ENCODE assay signal across 21 mouse cellular contexts in genomic region chr6:72752824-72753223, GRCm38 (mm10). TPM values are rescaled to one million over a fixed set of nuclear protein-coding genes. Genes with fewer than 3 reads are reported as not detected.
DNase-seq lines count a peak whose midpoint lies in the region; ATAC-seq and TF ChIP-seq lines count a peak whose summit lies in the region.
"Had no signal": no experiment of that assay in that cellular context is flagged by ENCODE, and none has a peak within 500 bp of the region (broad histone marks: within the 10 kb centered on the region; RNA-seq: fewer than 3 reads in every experiment).

No protein-coding gene starts in this region.

- no peak for DNase-seq in heart, embryonic 10.5 days (ENCODE audit: low spot score)
- no peak for DNase-seq in heart, postnatal 4 days
- DNase-seq in liver, adult 2 months (ENCODE audit: extremely low read depth, low read depth, low spot score) = no peak
- DNase-seq in limb, embryonic 10.5 days (ENCODE audit: low spot score) = no peak
- no peak for DNase-seq in lung, postnatal 4 days
- no peak for DNase-seq in lung, postnatal 0 days (ENCODE audit: low spot score)
- DNase-seq: cerebellum, adult 9-10 months; heart, postnatal 14 days; layer of hippocampus, adult 9-11 months; lung, postnatal 10 days; right cerebral cortex, postnatal 25 days; thymus, postnatal 4 days had no signal

- 0 out of 2 replicates have a peak overlapping the region, but pooled peaks have one; percentile 3 for H3K27ac ChIP-seq in heart, embryonic 10.5 days
- H3K27ac ChIP-seq in liver, adult 2 months (replicated peaks; ENCODE audit: insufficient read depth, low read depth, low read length) = peak overlapping the region; percentile 27; the same call in 1 of the 2 replicates
- H3K27ac ChIP-seq in liver, embryonic 12.5 days = no peak overlapping the region
- H3K27ac ChIP-seq in limb, embryonic 10.5 days = 0 out of 2 replicates have a peak overlapping the region, but pooled peaks have one; percentile 1
- no peak overlapping the region for H3K27ac ChIP-seq in lung, postnatal 0 days (ENCODE audit: low read length)
- H3K27ac ChIP-seq: embryonic facial prominence, embryonic 12.5 days; hindbrain, embryonic 15.5 days; liver, embryonic 14.5 days had no signal

- H3K4me1 ChIP-seq in heart, embryonic 10.5 days = peaks cover 48% of the 10 kb centered on the region
- peaks cover 4% of the 10 kb centered on the region for H3K4me1 ChIP-seq in liver, adult 2 months (ENCODE audit: control insufficient read depth, insufficient read depth, low read length)
- peaks cover 25% of the 10 kb centered on the region; the same call in 1 of the 2 replicates for H3K4me1 ChIP-seq in liver, embryonic 12.5 days
- peaks cover 64% of the 10 kb centered on the region for H3K4me1 ChIP-seq in limb, embryonic 10.5 days
- peaks cover 13% of the 10 kb centered on the region for H3K4me1 ChIP-seq in lung, postnatal 0 days (ENCODE audit: insufficient read depth, low read depth, low read length)

- TF ChIP-seq POLR2A in liver, adult 2 months (IDR thresholded peaks at IDR 0.05; ENCODE audit: extremely low read depth, insufficient read depth, low read length) = no peak

- no peaks in the 10 kb centered on the region for H3K27me3 ChIP-seq in heart, embryonic 10.5 days (ENCODE audit: insufficient read depth, poor library complexity, severe bottlenecking)
- H3K27me3 ChIP-seq in liver, adult 2 months (ENCODE audit: control insufficient read depth, insufficient read depth, low read length) = no peaks in the 10 kb centered on the region
- 0 out of 2 replicates have a peak, but pooled peaks cover 13% of the 10 kb centered on the region for H3K27me3 ChIP-seq in liver, embryonic 12.5 days (replicated peaks)
- H3K27me3 ChIP-seq in limb, embryonic 10.5 days (ENCODE audit: low read depth, poor library complexity, severe bottlenecking) = no peaks in the 10 kb centered on the region
- no peaks in the 10 kb centered on the region for H3K27me3 ChIP-seq in lung, postnatal 0 days (replicated peaks; ENCODE audit: insufficient read depth, low read length)
- H3K27me3 ChIP-seq: embryonic facial prominence, embryonic 12.5 days; heart, embryonic 12.5 days; hindbrain, embryonic 15.5 days had no signal

- H3K36me3 ChIP-seq in heart, embryonic 10.5 days = no peaks in the 10 kb centered on the region
- no peaks in the 10 kb centered on the region for H3K36me3 ChIP-seq in liver, adult 2 months (ENCODE audit: control insufficient read depth, insufficient read depth, low read length)
- H3K36me3 ChIP-seq in liver, embryonic 12.5 days = no peaks in the 10 kb centered on the region
- peaks cover 23% of the 10 kb centered on the region for H3K36me3 ChIP-seq in limb, embryonic 10.5 days
- no peaks in the 10 kb centered on the region for H3K36me3 ChIP-seq in lung, postnatal 0 days (ENCODE audit: insufficient read depth, low read length)
- H3K36me3 ChIP-seq: embryonic facial prominence, embryonic 12.5 days; heart, embryonic 12.5 days; hindbrain, embryonic 15.5 days had no signal

- peaks cover 16% of the 10 kb centered on the region; the same call in 1 of the 2 replicates for H3K79me2 ChIP-seq in liver, adult 2 months (ENCODE audit: control insufficient read depth, insufficient read depth, low read length)

- WGBS in heart, embryonic 10.5 days = 76% methylated on average over 15 of the region's 15 CpGs
- WGBS in liver, adult 2 months = 68% methylated on average over 15 of the region's 15 CpGs
- whole genome bisulfite sequencing in liver, embryonic 12.5 days (ENCODE audit: insufficient replicate concordance) = 46% methylated on average over 15 of the region's 15 CpGs
- WGBS in limb, embryonic 10.5 days = 88% methylated on average over 15 of the region's 15 CpGs
- 77% methylated on average over 15 of the region's 15 CpGs for WGBS in lung, postnatal 0 days

- H3K4me2 ChIP-seq in liver, embryonic 12.5 days = no peak overlapping the region
- no peak overlapping the region for H3K4me2 ChIP-seq in lung, postnatal 0 days (replicated peaks; ENCODE audit: low read depth, low read length)
- H3K4me2 ChIP-seq: embryonic facial prominence, embryonic 12.5 days; heart, embryonic 12.5 days; hindbrain, embryonic 15.5 days had no signal

- H3K4me3 ChIP-seq in heart, embryonic 10.5 days = no peak overlapping the region
- H3K4me3 ChIP-seq in liver, adult 2 months (ENCODE audit: insufficient read depth, low read depth, low read length) = no peak overlapping the region
- no peak overlapping the region for H3K4me3 ChIP-seq in liver, embryonic 12.5 days
- no peak overlapping the region for H3K4me3 ChIP-seq in limb, embryonic 10.5 days
- H3K4me3 ChIP-seq in lung, postnatal 0 days (ENCODE audit: low read depth, low read length) = no peak overlapping the region
- H3K4me3 ChIP-seq: embryonic facial prominence, embryonic 12.5 days; heart, embryonic 12.5 days; hindbrain, embryonic 15.5 days had no signal

- TF ChIP-seq CTCF in liver, adult 2 months (IDR thresholded peaks at IDR 0.05; ENCODE audit: low read depth, low read length) = no peak
- TF ChIP-seq CTCF in lung, postnatal 0 days (IDR thresholded peaks at IDR 0.05) = no peak

- no peak overlapping the region for H3K9ac ChIP-seq in liver, adult 2 months (ENCODE audit: low read depth, low read length)
- H3K9ac ChIP-seq in liver, embryonic 12.5 days = no peak overlapping the region
- H3K9ac ChIP-seq in lung, postnatal 0 days (replicated peaks; ENCODE audit: low read depth) = no peak overlapping the region
- H3K9ac ChIP-seq: embryonic facial prominence, embryonic 12.5 days; heart, embryonic 12.5 days; hindbrain, embryonic 15.5 days; liver, embryonic 14.5 days had no signal

- TF ChIP-seq EP300 in lung, postnatal 0 days (IDR thresholded peaks at IDR 0.05) = no peak

- H3K9me3 ChIP-seq in heart, embryonic 10.5 days = no peaks in the 10 kb centered on the region
- no peaks in the 10 kb centered on the region for H3K9me3 ChIP-seq in liver, embryonic 12.5 days (replicated peaks)
- no peaks in the 10 kb centered on the region for H3K9me3 ChIP-seq in limb, embryonic 10.5 days (replicated peaks)
- H3K9me3 ChIP-seq in lung, postnatal 0 days (ENCODE audit: low read length) = no peaks in the 10 kb centered on the region
- H3K9me3 ChIP-seq: embryonic facial prominence, embryonic 12.5 days; heart, embryonic 12.5 days; hindbrain, embryonic 15.5 days had no signal

- no peak for ATAC-seq in liver, embryonic 12.5 days
- ATAC-seq in common myeloid progenitor, adult 5-6 weeks (replicated peaks; ENCODE audit: low read depth, poor library complexity, severe bottlenecking) = peak; percentile 58
- ATAC-seq in lung, postnatal 0 days = no peak
- ATAC-seq: forebrain, embryonic 16.5 days; intestine, embryonic 16.5 days had no signal

RNA-seq across cellular contexts. Expression of gene Tcf7l1, which starts 36.2 kb away (rescaled TPM):
- polyA plus RNA-seq in heart, embryonic 10.5 days (2016; fragmentation: Nextera tagmentation; extraction: Ambion mirVana) = 14.7 and 25.9 TPM in 2 replicates
- 10 to 100 TPM; 24.2 to 26.5 TPM for total RNA-seq in heart, postnatal 4 days (2021)
- total RNA-seq in liver, adult 2 months (2014; rRNA removed) = 0.92 and 1.1 TPM in 2 replicates
- polyA plus RNA-seq in liver, adult 2 months (2012; rRNA removed) = 5.0 and 6.9 TPM in 2 replicates
- polyA plus RNA-seq in liver, embryonic 12.5 days (2016; fragmentation: Nextera tagmentation; extraction: Ambion mirVana) = 6.7 and 7.8 TPM in 2 replicates
- total RNA-seq in common myeloid progenitor, adult 5-6 weeks (2017) = not detected in 2 replicates
- 36.3 and 40.0 TPM in 2 replicates for polyA plus RNA-seq in limb, embryonic 10.5 days (2016; fragmentation: Nextera tagmentation; extraction: Ambion mirVana)
- polyA plus RNA-seq in lung, postnatal 0 days (2015; fragmentation: Nextera tagmentation; extraction: Ambion mirVana) = 17.5 and 18.6 TPM in 2 replicates
- total RNA-seq: MEL had no signal

Comparison
In these comparisons a context has a peak if more than half of its experiments do, and no peak if none do; other contexts are left out.
1. H3K27ac ChIP-seq: peak in heart, embryonic 10.5 days (single experiment), liver, adult 2 months (single experiment) and limb, embryonic 10.5 days (single experiment); none in liver, embryonic 12.5 days (single experiment) and lung, postnatal 0 days (single experiment).